Mouse (Mus musculus) 416B (cell line): ENCODE measurements at regions not wholly inside any gene's neighbourhood (a gene's known extent, or its start where the extent isn't known, plus 50 kb on each side); places are given as distances from the start of the nearest gene placed in this dataset.

Experiments
- DNase-seq: peaks from one replicate; pipeline ENCODE4 v3.0.0; 2011; ENCODE audit warnings: low read depth

DNA sequence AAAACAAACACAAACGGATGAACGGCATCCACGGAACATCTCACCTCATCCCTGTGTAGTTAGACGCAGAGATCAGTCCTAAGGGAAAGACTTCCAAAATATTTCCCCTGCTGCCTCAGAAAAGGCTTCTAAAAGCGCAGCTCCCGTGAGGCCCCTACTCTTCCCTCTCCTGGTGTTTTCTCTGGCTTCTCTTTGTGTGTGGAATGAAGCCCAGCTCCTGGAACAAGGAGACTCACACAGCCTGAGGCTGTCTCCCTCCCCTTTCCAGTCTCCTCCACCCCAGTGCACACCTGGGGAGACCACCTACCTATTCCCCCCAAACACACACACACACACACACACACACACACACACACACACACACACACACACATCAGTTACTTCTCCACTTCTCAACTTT, 189.7 kb upstream of the Runx1 start:
- DNase-seq = no peak

DNA sequence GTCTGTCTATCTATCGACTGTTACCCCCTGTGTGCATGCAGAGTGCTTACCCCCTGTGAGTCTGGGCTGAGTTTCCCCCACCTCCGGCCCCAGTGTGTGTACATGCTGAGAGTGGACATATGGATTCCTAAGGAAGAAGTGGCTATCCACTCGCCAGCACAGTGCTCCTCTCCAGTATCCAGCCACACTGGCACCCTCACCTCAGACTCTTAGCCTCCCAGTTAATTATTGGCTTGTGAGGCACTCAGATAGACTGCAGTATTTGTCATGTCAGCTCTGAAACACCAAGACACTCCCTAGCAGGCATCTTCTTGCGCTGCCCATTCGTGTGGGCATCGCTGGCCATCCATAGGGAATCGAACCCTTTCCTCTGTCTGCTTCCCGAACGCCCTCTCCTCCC, 189.0 kb upstream of the Runx1 start:
- DNase-seq = no peak

DNA sequence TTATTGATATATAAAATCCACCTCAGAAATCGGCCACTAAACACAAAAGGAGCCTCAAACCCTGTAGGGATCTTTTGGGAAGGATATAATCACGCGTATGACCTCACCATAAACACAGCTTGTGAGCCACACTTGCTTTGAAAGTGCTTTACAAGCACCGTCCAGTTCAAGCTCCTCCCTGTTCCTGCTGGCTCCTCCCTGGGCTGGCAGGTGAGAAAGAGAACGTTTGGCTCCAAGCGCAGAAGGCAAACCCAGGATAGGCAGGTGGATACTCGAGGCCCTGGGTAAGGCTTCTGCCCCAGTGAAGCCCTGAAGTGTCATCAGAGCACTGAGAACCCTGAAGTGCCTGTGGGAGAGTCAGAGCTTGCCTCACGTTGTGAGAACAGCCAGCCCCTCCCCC, 187.9 kb upstream of the Runx1 start:
- DNase-seq = no peak

DNA sequence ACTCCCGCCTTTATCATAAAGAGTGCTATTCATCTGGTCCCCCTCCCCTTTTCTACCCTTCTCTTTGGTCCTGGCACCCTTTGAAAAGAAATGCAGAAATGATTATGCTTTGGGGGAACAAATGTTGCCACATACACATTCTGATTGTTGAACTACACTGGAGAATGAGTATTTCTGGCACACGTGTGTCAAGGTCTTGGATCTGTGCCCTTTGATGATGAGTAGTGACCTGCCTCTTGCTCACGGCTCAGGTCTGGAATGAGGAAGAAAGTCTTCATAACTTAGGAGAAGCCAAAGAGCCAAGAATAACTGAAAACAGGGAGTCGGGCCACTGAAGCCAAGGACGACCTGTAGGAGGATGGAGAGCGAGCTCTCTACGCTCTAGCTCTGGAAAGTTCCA, 187.3 kb upstream of the Runx1 start:
- DNase-seq = no peak

DNA sequence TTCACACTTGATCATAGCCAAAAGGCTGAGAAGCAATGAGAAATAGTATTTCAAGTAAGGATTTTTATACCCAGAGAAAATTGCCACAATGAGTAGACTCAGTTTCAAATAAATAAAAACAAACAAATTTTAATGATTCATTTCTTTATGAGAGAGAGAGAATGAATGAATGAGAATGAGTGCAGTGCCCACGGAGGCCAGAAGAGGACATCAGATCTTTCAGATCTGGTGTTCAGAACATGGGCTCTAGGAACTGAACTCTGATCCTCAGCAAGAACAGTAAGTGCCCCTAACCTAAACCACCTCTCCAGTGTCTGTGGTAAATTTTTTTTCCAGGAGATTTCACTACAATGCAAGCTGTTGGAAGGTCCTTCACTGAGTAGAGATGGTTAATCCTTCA, 185.5 kb upstream of the Runx1 start:
- DNase-seq = no peak

DNA sequence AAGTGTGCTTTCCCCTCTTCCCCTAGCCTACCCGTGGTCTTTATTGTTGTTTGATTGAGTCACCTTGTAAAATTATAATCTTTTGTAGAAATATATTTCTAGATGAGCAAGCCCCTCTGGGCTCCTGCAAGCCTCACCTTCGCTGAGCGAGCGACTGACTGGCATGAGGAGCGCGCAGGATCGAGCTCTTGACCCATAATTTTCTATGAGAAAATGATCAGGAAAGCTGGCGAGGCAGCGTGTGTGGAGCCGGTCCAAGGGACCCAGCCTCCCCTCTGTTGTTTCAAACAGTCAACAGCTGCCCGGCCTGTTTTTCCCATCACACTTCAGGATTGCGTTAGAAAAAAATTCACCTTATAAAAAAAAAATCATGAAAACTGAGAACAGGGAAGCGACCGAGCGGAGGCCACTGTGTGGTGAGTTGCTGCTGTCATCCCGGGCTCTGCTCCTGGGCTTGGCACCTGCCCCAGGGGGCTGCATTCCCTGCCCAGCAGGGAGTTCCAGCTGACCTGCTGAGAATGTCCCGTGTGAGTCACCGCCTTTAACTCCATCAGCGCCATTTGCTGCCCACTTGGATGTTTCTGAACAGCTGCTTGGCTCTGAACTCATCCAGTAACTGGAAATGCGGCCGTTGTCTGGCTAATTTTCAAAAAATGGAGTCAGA, 180.5 kb upstream of the Runx1 start:
- DNase-seq = no peak

DNA sequence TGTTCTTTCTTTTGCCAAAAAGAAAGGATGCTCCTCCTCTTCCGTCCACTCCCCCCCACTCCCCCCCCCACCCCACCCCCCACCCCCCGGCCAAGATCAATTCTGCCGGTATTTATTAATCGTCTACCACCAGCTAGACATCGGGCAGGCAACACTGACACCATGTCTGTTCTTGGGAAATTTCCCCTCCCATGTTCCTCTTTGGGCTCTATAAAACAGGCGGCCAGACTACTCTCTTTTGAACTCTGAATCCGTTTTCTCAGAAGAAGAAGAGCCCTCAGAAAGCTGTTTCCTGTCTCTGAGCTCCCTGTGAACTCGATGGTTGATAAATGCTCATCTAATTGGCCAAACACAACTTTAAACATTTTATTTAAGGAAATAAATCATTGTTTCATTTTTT, 179.5 kb upstream of the Runx1 start:
- no peak for DNase-seq

DNA sequence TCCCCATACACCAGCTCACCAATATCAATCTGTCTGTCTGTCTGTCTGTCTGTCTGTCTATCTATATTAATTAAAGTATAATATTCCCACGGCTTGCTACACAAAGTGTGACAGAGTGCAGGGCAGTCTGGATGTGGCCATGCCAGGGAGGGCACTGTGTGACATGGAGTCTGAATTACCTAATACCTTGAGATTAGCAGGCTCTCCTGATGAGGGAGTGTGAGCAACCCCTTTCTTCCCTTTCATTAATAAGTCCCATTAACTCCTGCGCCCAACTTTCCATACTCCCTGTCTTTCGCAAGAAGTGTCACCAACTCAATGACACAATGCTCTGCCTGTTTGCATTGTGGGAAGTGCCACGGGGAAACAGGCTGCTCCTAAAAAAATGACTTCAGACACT, 177.9 kb upstream of the Runx1 start:
- no peak for DNase-seq

DNA sequence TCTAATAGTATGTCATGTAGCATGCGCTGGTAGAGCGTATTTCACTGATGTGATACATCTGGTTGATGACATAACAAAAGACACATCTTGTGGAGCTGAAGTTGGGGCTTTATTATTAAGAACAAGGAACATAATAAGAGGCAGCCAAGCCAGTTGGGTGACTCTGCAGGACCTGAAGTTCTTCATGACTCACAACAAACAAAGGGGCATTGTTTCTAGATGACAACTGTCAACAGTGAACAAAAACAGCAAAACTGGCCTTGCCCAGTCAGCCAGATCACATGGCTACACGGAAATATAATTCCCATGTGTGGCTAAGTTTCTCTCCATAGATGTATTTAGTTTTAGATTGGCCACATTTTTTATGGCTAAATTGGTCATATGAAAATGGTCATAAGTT, 172.7 kb upstream of the Runx1 start:
- no peak for DNase-seq

DNA sequence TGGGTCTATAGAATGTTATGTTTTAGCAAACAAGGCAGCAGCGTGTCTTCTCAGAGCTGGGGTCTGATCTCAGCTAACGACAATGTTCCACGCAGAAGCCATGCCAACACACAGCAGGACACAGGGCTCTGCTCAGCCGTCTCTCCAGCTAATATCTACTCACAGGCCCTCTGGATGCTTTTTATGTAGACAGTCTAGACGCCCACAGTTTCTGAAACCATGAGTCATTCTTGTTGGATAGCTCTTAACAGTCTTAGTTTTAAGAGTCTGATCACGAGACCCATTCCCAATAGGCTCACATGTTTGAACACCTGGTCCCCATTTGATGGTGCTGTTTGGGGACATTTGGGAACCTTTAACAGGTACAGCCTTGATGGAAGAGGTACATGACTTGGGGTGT, 171.7 kb upstream of the Runx1 start:
- DNase-seq = peak; percentile 35

DNA sequence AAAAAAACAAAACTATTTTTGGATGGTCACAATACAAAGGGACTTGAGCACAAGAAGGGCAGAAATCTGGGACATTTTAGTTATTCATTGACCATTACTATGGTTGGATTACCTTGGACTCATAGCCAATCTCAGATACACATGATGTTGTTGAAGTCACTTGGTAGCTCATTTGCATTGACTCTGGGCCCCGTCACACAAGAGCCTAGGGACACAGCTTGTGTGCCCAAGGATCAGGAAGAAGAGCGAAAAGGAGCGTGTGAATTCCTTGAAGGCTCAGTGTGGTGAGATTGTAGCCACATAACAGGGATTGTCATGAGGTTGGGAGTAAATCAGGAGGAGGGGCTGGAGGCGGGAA, 170.0 kb upstream of the Runx1 start:
- DNase-seq = no peak

DNA sequence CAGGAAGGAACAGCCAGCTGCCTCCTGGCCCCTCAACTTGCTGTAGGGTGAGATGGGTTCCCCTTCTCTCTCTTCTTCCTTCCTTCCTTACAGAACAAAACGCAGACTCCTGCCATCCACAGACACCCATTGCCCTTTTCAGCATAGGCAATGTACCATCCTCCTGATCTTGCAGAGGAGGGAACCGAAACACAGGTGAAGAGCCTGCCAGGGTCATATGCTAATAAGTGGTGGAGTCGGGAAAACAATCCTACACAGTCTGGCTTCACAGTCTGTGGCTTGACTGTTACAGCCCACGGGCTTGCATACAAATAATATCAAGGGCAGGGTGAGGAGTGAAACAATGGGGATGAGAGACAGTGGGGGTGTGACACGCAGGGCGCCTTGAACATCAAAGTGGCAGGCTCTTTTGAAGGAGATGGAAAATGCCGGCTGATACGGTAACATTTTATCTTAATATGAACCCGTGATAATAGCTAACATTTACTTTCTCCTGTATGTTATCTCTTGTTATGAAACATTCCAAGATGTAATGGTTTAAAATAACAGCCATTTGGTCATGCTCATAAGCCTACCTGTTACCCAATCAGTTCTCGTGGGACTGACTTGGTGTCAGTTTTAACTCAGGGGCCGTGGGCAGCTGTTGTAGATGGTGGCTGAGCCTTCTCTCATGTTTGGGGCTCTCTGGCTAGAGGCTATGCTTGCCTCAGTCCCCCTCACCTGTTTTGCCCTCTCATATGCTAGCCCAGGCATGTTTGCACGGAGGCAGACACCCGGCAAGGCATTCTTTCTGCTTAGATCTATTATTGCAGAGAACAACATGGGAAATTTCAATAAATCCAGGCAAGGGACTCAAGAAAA, 169.4 kb upstream of the Runx1 start:
- no peak for DNase-seq

DNA sequence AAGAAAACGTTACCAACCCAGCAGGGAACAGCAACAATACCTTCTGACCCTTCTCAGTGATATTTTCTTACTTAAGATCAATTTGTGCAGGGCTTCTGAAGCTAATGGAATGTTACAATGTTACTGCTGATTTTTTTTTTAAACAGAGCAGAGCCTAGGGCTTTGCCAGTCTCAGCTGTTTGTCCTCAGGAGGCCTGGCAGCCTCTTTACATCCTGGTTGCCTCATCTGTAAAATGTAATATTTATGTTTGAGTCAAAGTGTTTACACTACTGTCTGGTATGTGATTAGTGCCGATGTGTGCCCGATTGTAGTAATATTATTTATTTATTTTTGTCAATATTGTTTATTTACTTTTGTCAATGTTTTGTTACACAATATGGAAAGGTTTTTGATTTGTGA, 166.9 kb upstream of the Runx1 start:
- DNase-seq = no peak

DNA sequence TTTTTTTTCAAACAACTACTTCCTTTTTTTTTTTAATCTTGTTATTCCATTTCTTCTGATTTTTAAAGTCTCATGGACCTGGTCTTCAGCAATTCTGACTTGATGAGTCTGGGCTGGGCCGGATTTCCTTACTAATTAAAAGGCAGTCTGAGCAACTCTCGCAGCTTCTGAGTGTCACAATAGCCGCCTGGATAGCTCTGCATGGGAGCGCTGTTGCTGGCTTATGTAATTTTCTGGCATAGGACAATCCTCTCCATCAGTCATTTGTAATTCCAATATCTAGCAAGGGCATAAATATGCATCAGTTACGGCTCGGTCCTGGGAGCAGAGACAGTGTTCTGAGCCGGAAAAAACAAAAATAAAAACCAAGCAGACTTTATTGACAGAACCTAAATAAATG, 165.5 kb upstream of the Runx1 start:
- no peak for DNase-seq

DNA sequence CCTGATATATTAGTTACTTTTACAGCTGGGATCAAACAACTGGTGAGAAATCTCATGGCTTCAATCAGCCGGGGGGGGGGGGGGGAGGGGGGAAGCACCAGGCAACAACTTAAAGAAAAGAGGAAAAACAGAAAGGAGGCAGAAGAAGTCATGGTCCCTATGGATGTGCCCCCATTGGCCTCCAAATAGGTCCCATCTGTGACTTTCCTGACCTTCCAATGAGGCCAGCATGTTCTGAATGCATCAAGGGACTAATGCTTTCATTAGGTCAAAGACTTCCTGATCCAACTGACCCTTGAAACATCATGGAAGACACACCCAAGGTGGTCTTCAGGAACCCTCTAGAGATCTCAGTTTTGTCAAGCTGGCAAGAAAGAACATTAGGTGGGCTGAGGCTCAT, 162.5 kb upstream of the Runx1 start:
- DNase-seq = no peak

DNA sequence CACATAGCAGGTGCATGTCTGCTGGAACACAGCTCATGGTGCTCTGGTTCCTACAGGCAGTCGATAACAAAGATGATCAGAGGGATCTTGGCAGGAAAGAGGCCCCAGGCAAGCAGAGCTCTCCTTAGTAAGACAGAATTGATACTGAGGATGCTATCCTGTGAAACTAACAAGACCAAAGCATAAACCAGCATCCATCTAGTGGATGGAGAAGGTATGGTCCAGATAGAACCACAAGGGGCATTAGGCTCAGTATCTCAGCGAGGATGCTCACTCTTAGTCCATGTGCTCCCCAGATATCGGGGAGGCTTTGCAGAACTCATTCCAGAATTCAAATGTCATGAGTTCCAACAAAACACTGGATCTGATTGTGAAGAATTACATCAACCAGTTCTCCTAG, 162.1 kb upstream of the Runx1 start:
- DNase-seq = peak; percentile 35

DNA sequence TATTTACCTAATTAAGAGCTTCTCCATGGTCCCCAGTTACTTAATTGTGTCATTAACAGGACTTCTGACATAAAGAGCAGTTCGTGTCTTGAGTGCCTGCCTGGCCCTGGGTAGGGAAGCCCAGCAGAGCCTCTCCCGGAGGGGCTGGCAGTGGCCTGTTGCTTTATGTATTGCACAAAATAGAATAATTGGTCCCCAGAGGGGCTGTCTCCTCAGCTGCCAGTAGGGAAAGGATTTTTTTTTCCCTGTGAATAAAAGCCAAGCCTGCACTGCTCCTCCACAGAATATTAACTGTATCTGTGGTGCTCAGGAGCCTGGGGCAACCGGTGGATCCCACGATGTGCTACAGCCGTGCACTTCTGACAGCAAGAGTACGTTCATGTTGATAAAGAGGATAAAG, 159.8 kb upstream of the Runx1 start:
- DNase-seq = no peak

DNA sequence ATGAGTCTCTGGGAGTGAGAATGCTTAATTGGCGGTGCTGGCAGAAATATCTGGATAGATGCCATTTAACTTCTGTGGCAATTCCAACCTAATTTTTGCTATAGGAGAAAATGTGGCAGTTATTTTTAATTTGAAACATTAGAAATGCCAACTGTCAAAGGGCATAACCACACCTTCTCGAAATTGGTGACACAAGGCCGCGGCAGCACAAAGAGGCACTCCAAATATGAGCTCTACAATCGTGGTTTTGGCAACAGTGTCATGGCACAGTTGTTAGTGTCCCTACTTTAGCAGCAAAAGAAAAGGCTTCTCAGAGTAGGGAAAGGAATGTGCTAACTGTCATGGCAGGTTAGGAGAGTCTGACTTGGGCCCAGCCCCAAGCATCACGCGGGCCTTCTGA, 157.0 kb upstream of the Runx1 start:
- DNase-seq = no peak

DNA sequence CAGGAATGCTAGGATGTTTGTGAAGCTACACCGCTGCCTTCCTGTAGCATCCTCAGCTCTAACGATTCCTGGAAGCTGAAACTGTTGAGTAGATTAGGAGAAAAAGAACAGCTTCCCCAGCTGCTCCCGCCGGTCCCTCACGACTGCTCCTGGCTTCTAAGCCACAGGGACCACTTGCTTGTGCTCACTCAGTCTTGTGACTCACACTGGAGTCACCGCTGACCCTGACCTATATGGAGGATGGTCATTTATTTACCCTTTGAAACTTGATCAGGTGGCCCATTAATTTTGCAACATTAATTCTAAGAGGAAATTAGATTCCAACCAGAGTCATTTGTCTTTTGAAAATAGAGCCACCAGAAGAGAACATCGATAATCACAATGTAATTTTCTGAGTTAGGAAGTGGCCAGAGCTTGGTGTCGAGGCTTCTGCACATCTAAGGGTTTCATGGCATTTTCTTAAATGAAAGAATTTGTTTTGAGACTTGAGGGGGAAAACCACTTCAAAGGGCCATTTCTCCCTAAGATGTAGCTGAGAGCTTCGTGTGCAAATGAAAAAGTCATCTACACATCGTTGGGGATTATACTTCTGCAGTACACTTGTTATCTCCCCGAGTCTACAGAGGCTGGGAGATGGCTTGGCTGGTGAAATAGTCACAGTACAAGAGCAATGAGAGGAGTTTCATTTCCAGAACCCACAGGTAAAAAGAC, 153.8 kb upstream of the Runx1 start:
- DNase-seq = peak; percentile 53

DNA sequence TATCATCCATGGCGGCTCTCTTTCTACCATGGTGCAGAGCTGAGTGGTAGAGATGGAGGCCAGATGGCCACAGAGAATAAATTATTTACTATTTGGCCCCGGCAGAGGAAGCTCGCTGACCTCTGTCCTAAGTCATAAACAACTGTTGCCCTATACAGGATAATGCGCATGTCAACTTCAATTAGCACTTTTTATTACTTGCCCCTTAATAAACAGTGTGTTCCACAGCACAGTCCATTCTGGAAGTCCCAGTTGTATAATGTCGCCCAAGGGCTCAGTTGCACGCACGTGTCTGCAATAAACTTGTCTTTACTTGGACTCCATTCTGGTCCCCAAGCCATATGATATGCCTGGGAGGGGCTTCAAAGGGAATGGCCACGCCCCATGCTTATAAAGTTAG, 150.1 kb upstream of the Runx1 start:
- DNase-seq = no peak

DNA sequence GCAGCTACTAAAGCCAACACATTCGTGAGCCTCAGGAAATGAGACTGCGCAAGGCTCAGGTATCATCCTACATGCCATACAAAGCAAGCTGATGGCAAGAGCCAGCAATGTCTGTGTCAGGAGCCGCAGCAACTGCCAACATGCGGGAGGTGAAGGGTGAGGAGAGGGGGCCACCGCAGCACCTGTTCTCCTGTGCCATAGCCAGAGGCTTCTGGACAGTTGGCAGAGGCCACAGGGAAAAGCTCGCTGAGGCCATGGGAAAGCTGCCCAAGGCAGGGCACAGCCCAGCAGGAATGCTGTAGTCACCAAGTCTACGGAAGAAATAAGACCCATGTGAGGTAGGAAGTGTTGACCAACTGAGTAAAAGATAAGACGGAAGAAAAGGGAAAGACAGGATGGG, 149.1 kb upstream of the Runx1 start:
- DNase-seq = no peak

DNA sequence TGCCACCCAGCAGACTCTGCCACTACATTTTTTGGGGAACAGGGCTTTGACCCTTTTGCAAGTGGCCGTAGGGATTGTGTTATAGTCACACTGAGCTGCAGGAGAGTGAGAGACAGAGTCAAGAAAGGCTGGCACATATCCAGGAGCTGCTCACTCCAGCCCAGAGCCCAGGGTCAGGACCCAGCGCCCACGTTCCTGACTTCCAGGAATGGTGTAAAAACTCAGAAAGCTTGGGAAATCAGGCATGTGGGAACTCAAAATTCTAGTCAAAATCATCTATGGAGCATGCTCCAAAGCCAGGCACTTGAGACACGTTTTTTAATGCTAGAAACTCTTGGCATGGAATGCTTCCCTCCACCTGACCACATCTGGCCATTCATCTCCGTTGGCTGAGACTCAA, 146.7 kb upstream of the Runx1 start:
- DNase-seq = no peak

DNA sequence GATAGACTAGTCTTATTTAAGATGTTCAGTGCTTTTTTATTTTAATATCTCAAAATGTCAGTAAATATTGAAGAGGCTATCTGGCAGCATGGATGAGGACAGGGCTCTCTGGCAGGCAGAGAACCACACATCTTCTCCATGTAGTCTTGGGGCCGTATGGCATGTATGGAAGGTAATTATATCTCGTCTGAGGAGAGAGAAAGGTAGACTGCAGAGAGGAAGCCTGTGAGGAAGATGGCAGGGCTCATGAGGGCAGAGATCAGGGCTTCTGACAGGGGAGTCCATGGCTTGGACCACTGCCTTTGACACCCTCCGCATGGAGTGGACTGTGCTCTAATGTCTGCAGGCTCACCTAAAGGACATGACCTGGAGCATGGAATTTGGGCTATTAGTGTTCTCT, 146.0 kb upstream of the Runx1 start:
- DNase-seq = no peak
